Mouse (Mus musculus) layer of hippocampus, adult 8-10 months (tissue): ENCODE data around the gene Plrg1. TPM values are rescaled to one million over a fixed set of nuclear protein-coding genes. Genes with fewer than 3 reads are reported as not detected.

ENCODE experiments used
- total RNA-seq, 4 experiments: library from RNA; stranded (reverse); gene quantifications; 2 replicates each; pipeline ENCODE4 v1.2.4; 2022

Plrg1 gene
- total RNA-seq, 4 experiments from 2014 or later: 48.1 to 52.8 (median 49.0) TPM

Other genes with a start within 250 kb of the Plrg1 start
- 1 to 10 TPM in 2 of 4 experiments, under 1 TPM in 2; 0.64 to 1.7 (median 1.2) TPM for gene Rbm46, start 179.0 kb upstream of the Plrg1 start, total RNA-seq
- under 1 TPM; 0.06 to 0.08 (median 0.07) TPM for gene Lrat, start 151.5 kb upstream of the Plrg1 start, total RNA-seq
- not detected for gene Fgg, start 47.8 kb upstream of the Plrg1 start, total RNA-seq
- not detected for gene Fga, start 29.4 kb upstream of the Plrg1 start, total RNA-seq
- gene Fgb, start 5.7 kb upstream of the Plrg1 start, total RNA-seq: not detected
- gene Dchs2, start 72.4 kb downstream of the Plrg1 start, total RNA-seq: 1 to 10 TPM; 3.3 to 4.8 (median 4.4) TPM